Comparison of ENCODE assay signal across 12 mouse cellular contexts in the genomic region with DNA sequence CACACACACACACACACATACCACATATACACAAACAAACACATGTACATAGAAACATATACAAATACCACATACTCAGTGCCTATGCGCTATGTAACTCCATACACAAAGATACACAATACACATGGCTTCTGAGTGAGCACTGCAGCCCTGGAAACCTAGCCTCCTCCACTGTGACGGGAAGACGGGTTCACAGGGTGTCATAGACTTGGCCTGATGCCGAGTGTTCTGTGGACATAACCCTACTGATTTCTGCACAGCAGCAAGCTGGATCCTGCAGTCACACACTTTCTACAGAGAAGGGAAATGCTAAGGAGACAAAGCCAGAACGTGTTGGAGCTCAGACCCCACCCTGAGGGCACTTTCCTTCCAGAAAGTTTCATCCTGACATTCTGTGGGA. TPM values are rescaled to one million over a fixed set of nuclear protein-coding genes. Genes with fewer than 3 reads are reported as not detected.
DNase-seq lines count a peak whose midpoint lies in the region; ATAC-seq lines count a peak whose summit lies in the region.
"Had no signal": no experiment of that assay in that cellular context is flagged by ENCODE, and none has a peak within 500 bp of the region (broad histone marks: within the 10 kb centered on the region; RNA-seq: fewer than 3 reads in every experiment).

No protein-coding gene starts in this region.

- H3K27me3 ChIP-seq in heart, embryonic 11.5 days (ENCODE audit: control insufficient read depth, insufficient read depth, low read length), result peaks cover 10% of the 10 kb centered on the region
- H3K27me3 ChIP-seq in forebrain, embryonic 15.5 days, result no peaks in the 10 kb centered on the region

- no peak overlapping the region for H3K4me2 ChIP-seq in heart, embryonic 11.5 days
- H3K4me2 ChIP-seq in forebrain, embryonic 15.5 days (replicated peaks), result no peak overlapping the region
- H3K4me2 ChIP-seq: limb, embryonic 13.5 days had no signal

- no peaks in the 10 kb centered on the region for H3K36me3 ChIP-seq in heart, embryonic 11.5 days (ENCODE audit: control insufficient read depth, insufficient read depth, low read length)
- H3K36me3 ChIP-seq in forebrain, embryonic 15.5 days, result no peaks in the 10 kb centered on the region
- H3K36me3 ChIP-seq: limb, embryonic 13.5 days had no signal

- no peak; the same call in 1 of the 2 replicates for ATAC-seq in heart, embryonic 11.5 days (replicated peaks; ENCODE audit: insufficient number of reproducible peaks, low FRiP score, low TSS enrichment)
- no peak for ATAC-seq in CD4-positive, CD25-positive, alpha-beta regulatory T cell, adult 4 months
- ATAC-seq in forebrain, embryonic 15.5 days (replicated peaks), result no peak; the same call in 1 of the 2 replicates
- ATAC-seq: hindbrain, embryonic 16.5 days had no signal

- WGBS in heart, embryonic 11.5 days (ENCODE audit: insufficient replicate concordance), result 44% methylated on average over 5 of the region's 5 CpGs
- 65% methylated on average over 5 of the region's 5 CpGs for WGBS in forebrain, embryonic 15.5 days

- DNase-seq in kidney, adult 18-20 months, result peak; percentile 20
- DNase-seq in kidney, adult 11 months, result no peak
- DNase-seq in adrenal gland, postnatal 25 days, result peak; percentile 18
- peak; percentile 62 to 76 for DNase-seq in kidney, postnatal 25 days
- no peak for DNase-seq in thymus, postnatal 10 days (ENCODE audit: low spot score in 2 of 2)

- H3K9ac ChIP-seq in heart, embryonic 11.5 days (ENCODE audit: low read depth, low read length), result no peak overlapping the region
- no peak overlapping the region for H3K9ac ChIP-seq in forebrain, embryonic 15.5 days (replicated peaks)
- H3K9ac ChIP-seq: limb, embryonic 13.5 days had no signal

- H3K4me3 ChIP-seq in heart, embryonic 11.5 days (ENCODE audit: low read depth, low read length), result no peak overlapping the region
- H3K4me3 ChIP-seq in forebrain, embryonic 15.5 days, result no peak overlapping the region
- H3K4me3 ChIP-seq: limb, embryonic 13.5 days had no signal

- H3K9me3 ChIP-seq in heart, embryonic 11.5 days (replicated peaks; ENCODE audit: control insufficient read depth, low read length), result no peaks in the 10 kb centered on the region
- no peaks in the 10 kb centered on the region for H3K9me3 ChIP-seq in forebrain, embryonic 15.5 days
- H3K9me3 ChIP-seq: limb, embryonic 13.5 days had no signal

- peaks cover 15% of the 10 kb centered on the region for H3K4me1 ChIP-seq in heart, embryonic 11.5 days (ENCODE audit: control insufficient read depth, insufficient read depth, low read length)
- no peaks in the 10 kb centered on the region for H3K4me1 ChIP-seq in forebrain, embryonic 15.5 days

- H3K27ac ChIP-seq in heart, embryonic 11.5 days (ENCODE audit: low read depth, low read length), result peak overlapping the region; percentile 29; the same call in 1 of the 2 replicates
- no peak overlapping the region for H3K27ac ChIP-seq in forebrain, embryonic 15.5 days (replicated peaks)
- H3K27ac ChIP-seq: limb, embryonic 13.5 days had no signal

RNA-seq across cellular contexts. Expression of a gene that starts 6.6 kb away (rescaled TPM):
- 0.06 TPM in 1 of 2 replicates, not detected in the other for total RNA-seq in adrenal gland, postnatal 25 days (2021)
- 0.13 and 0.41 TPM in 2 replicates for polyA plus RNA-seq in heart, embryonic 11.5 days (2014; fragmentation: Nextera tagmentation; extraction: Ambion mirVana)
- polyA plus RNA-seq in CD4-positive, CD25-positive, alpha-beta regulatory T cell, adult 4 months (2017; shearing (Covaris generic)), result not detected
- 3.0 TPM in 2 replicates for polyA plus RNA-seq in forebrain, embryonic 15.5 days (2015; fragmentation: Nextera tagmentation; extraction: Ambion mirVana)
- total RNA-seq: neutrophil, adult 5-6 weeks had no signal

RNA-seq across cellular contexts. Expression of a gene that starts 9.1 kb away (rescaled TPM):
- total RNA-seq in adrenal gland, postnatal 25 days (2021), result 0.73 and 1.3 TPM in 2 replicates
- polyA plus RNA-seq in heart, embryonic 11.5 days (2014; fragmentation: Nextera tagmentation; extraction: Ambion mirVana), result 1.2 and 1.5 TPM in 2 replicates
- 1 to 10 TPM in 1 of 2 experiments, not detected in 1; 1.1 TPM for polyA plus RNA-seq in CD4-positive, CD25-positive, alpha-beta regulatory T cell, adult 4 months (2017; shearing (Covaris generic))
- polyA plus RNA-seq in forebrain, embryonic 15.5 days (2015; fragmentation: Nextera tagmentation; extraction: Ambion mirVana), result 0.28 and 0.39 TPM in 2 replicates
- total RNA-seq: ES-E14; neutrophil, adult 5-6 weeks had no signal

RNA-seq across cellular contexts. Expression of a gene that starts 30.3 kb away (rescaled TPM):
- total RNA-seq in adrenal gland, postnatal 25 days (2021), result 678 and 710 TPM in 2 replicates
- polyA plus RNA-seq in heart, embryonic 11.5 days (2014; fragmentation: Nextera tagmentation; extraction: Ambion mirVana), result 317 and 376 TPM in 2 replicates
- 100 to 1,000 TPM; 343 to 376 TPM for polyA plus RNA-seq in CD4-positive, CD25-positive, alpha-beta regulatory T cell, adult 4 months (2017; shearing (Covaris generic))
- 184 and 186 TPM in 2 replicates for polyA plus RNA-seq in forebrain, embryonic 15.5 days (2015; fragmentation: Nextera tagmentation; extraction: Ambion mirVana)

RNA-seq across cellular contexts. Expression of a gene that starts 37.0 kb away (rescaled TPM):
- not detected in 2 replicates for total RNA-seq in adrenal gland, postnatal 25 days (2021)
- not detected in 2 replicates for polyA plus RNA-seq in heart, embryonic 11.5 days (2014; fragmentation: Nextera tagmentation; extraction: Ambion mirVana)
- not detected for polyA plus RNA-seq in CD4-positive, CD25-positive, alpha-beta regulatory T cell, adult 4 months (2017; shearing (Covaris generic))
- polyA plus RNA-seq in forebrain, embryonic 15.5 days (2015; fragmentation: Nextera tagmentation; extraction: Ambion mirVana), result not detected in 2 replicates
- total RNA-seq: ES-E14; neutrophil, adult 5-6 weeks had no signal
- polyA plus RNA-seq: hindbrain, embryonic 16.5 days; limb, embryonic 13.5 days had no signal

RNA-seq across cellular contexts. Expression of a gene that starts 50.1 kb away (rescaled TPM):
- not detected in 2 replicates for total RNA-seq in adrenal gland, postnatal 25 days (2021)
- polyA plus RNA-seq in heart, embryonic 11.5 days (2014; fragmentation: Nextera tagmentation; extraction: Ambion mirVana), result not detected in 2 replicates
- not detected for polyA plus RNA-seq in CD4-positive, CD25-positive, alpha-beta regulatory T cell, adult 4 months (2017; shearing (Covaris generic))
- polyA plus RNA-seq in forebrain, embryonic 15.5 days (2015; fragmentation: Nextera tagmentation; extraction: Ambion mirVana), result not detected in 2 replicates
- total RNA-seq: ES-E14; neutrophil, adult 5-6 weeks had no signal
- polyA plus RNA-seq: hindbrain, embryonic 16.5 days; limb, embryonic 13.5 days had no signal

Comparison
In these comparisons a context has a peak if more than half of its experiments do, and no peak if none do; other contexts are left out.
1. DNase-seq: peak in kidney, adult 18-20 months (single experiment), adrenal gland, postnatal 25 days (single experiment) and kidney, postnatal 25 days (2 of 2); none in kidney, adult 11 months (single experiment) and thymus, postnatal 10 days (0 of 2).